Mouse (Mus musculus) ES-Bruce4 (cell line): ENCODE results near the gene Aspscr1.

Experiments used
- CTCF ChIP-seq: IDR thresholded peaks from one replicate; pipeline ENCODE4 v1.8.1; 2011; ENCODE audit warnings: low read depth, low read length
- POLR2A ChIP-seq: IDR thresholded peaks from one replicate; pipeline ENCODE4 v1.8.1; 2011; ENCODE audit warnings: low read length; ENCODE audit not compliant: insufficient read depth

DNA sequence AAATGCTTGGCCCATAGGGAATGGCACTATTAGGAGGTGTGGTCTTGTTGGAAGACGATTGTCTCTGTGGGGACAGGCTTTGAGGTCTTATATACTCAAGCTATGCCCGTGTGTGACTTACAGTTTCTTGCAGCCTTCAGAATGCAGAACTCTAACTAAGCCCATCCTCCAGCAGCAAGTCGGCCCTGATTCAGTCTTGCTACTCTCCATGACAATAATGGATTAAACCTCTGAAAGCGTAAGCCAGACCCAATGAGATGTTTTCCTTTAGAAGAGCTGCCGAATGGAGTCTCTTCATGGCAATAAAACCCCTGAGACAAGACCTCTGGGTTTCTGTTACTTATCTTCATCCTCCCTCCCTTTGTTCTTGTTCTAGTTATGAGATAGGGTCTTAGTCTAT lies 38.0 kb upstream of the Aspscr1 start:
- TF ChIP-seq POLR2A: no peak
- no peak for TF ChIP-seq CTCF
